Mouse (Mus musculus) heart, postnatal 0 days (tissue): Measurements from ENCODE around the gene Gabrr2. TPM values are rescaled to one million over a fixed set of nuclear protein-coding genes. Genes with fewer than 3 reads are reported as not detected.

Experiments used
- ATAC-seq: fragments of 200-750 bp; cut with Nextera tagmentation; 2 replicates; pipeline ENCODE4 v1.8.0; 2017; ENCODE audit warnings: low read depth, moderate number of reproducible peaks, moderate library complexity; ENCODE audit not compliant: insufficient read depth
- DNase-seq: peaks from one replicate; pipeline ENCODE4 v3.0.0-alpha.2; 2016; ENCODE audit warnings: low spot score
- H3K27ac ChIP-seq: fragments of 300-500 bp; sonication (generic); 2 replicates; pipeline ENCODE4 v1.5.1; 2014; ENCODE audit warnings: low read depth, mild to moderate bottlenecking
- H3K27me3 ChIP-seq: fragments of 300-500 bp; sonication (generic); 2 replicates; pipeline ENCODE4 v1.6.1; 2014; ENCODE audit warnings: low read length, mixed read lengths; ENCODE audit not compliant: control insufficient read depth, insufficient read depth
- H3K36me3 ChIP-seq: fragments of 300-500 bp; sonication (generic); replicated peaks from 2 replicates; pipeline ENCODE4 v1.6.1; 2014; ENCODE audit warnings: low read length, mixed read lengths; ENCODE audit not compliant: control insufficient read depth, insufficient read depth
- H3K4me1 ChIP-seq: fragments of 300-500 bp; sonication (generic); 2 replicates; pipeline ENCODE4 v1.6.1; 2014; ENCODE audit warnings: antibody characterized with exemption; ENCODE audit not compliant: control insufficient read depth, insufficient read depth
- H3K4me2 ChIP-seq: fragments of 300-500 bp; sonication (generic); 2 replicates; pipeline ENCODE4 v1.6.1; 2014; ENCODE audit warnings: low read depth, mild to moderate bottlenecking, low read length, moderate library complexity
- H3K4me3 ChIP-seq: fragments of 300-500 bp; sonication (generic); 2 replicates; pipeline ENCODE4 v1.5.1; 2014; ENCODE audit warnings: low read depth, low read length
- H3K9ac ChIP-seq: fragments of 300-500 bp; sonication (generic); replicated peaks from 2 replicates; pipeline ENCODE4 v1.6.1; 2014; ENCODE audit warnings: low read depth, low read length, mixed read lengths
- H3K9me3 ChIP-seq: fragments of 300-500 bp; sonication (generic); replicated peaks from 2 replicates; pipeline ENCODE4 v1.6.1; 2016; ENCODE audit warnings: low read length; ENCODE audit not compliant: control insufficient read depth
- CTCF ChIP-seq: IDR thresholded peaks from 2 replicates; pipeline ENCODE4 v1.5.1; 2016; ENCODE audit warnings: antibody characterized with exemption, control low read depth, low read depth
- EP300 ChIP-seq: IDR thresholded peaks from 2 replicates; pipeline ENCODE4 v1.6.1; 2016; ENCODE audit warnings: antibody characterized with exemption, low read depth
- WGBS: fragments of 180-500 bp; shearing (Covaris S2); extraction: QIAGEN DNeasy Blood & Tissue Kit; methylation state at CpG from one replicate; pipeline ENCODE4 v1.1.7; 2014; 5-methylcytosine and 5-hydroxymethylcytosine counted together
- polyA plus RNA-seq: library from polyadenylated mRNA; unstranded; fragments of >200 nt; fragmentation: Nextera tagmentation; extraction: Ambion mirVana; gene quantifications from 2 replicates; pipeline ENCODE4 v1.2.1, GENCODE M21; 2015
- total RNA-seq: library from RNA; depleted of rRNA; stranded (reverse); fragments of >200 nt; gene quantifications from 2 replicates; pipeline ENCODE4 v1.2.3, GENCODE M21; 2014; ENCODE audit warnings: low replicate concordance

The Gabrr2 gene
- total and polyA plus RNA-seq, 2 experiments from 2014 or later = not detected

- peak within 1 kb of the TSS; percentile 87 for H3K4me2 ChIP-seq
- DNase-seq (peak; percentile 85), ATAC-seq (peak; percentile 99)
- H3K27me3 ChIP-seq = no peaks in the 10 kb centered on the region
- H3K9me3 ChIP-seq = peaks cover 5% of the 10 kb centered on the region; the same call in 1 of the 2 replicates
- H3K36me3 ChIP-seq = peaks cover 9% of the 10 kb centered on the region
- peak within 1 kb of the TSS; percentile 99 for H3K9ac ChIP-seq
- peaks cover 14% of the 10 kb centered on the region; the same call in 1 of the 2 replicates for H3K4me1 ChIP-seq
- TF ChIP-seq CTCF = no peak
- TF ChIP-seq EP300 = no peak
- H3K4me3 ChIP-seq = peak within 1 kb of the TSS; percentile 80
- WGBS = under 1% methylated on average over 73 of the region's 123 CpGs
- H3K27ac ChIP-seq = peak within 1 kb of the TSS; percentile 99
These were observed 31.4 kb upstream of the Gabrr2 start, which contains the start of gene Ube2j1 for GRCm38 (mm10) chr4:33031195-33031960. Gene Ube2j1 (plus strand): TSS chr4:33031416.

GRCm38 (mm10) chr4:33032045-33032444 lies 30.8 kb upstream of the Gabrr2 start:
- Histone ChIP-seq H3K36me3 (peaks cover 10% of the 10 kb centered on the region), H3K4me1 (peaks cover 14% of the 10 kb centered on the region; the same call in 1 of the 2 replicates), H3K9me3 (peaks cover 5% of the 10 kb centered on the region; the same call in 1 of the 2 replicates), H3K27ac (peak overlapping the region; percentile 99), H3K4me2 (peak overlapping the region; percentile 87), H3K27me3 (no peaks in the 10 kb centered on the region), H3K4me3 (peak overlapping the region; percentile 80), H3K9ac (peak overlapping the region; percentile 99)
- ATAC-seq (no peak), DNase-seq (no peak)
- WGBS = 27% methylated on average over 4 of the region's 4 CpGs
- TF ChIP-seq CTCF (no peak), EP300 (no peak)

GRCm38 (mm10) chr4:33033515-33033914 lies 29.3 kb upstream of the Gabrr2 start:
- Histone ChIP-seq H3K9ac (no peak overlapping the region), H3K27ac (no peak overlapping the region), H3K36me3 (peaks cover 17% of the 10 kb centered on the region), H3K4me1 (peaks cover 14% of the 10 kb centered on the region; the same call in 1 of the 2 replicates), H3K9me3 (peaks cover 5% of the 10 kb centered on the region; the same call in 1 of the 2 replicates), H3K4me2 (no peak overlapping the region), H3K27me3 (no peaks in the 10 kb centered on the region), H3K4me3 (no peak overlapping the region)
- DNase-seq (no peak), ATAC-seq (no peak)
- 51% methylated on average over 6 of the region's 6 CpGs for WGBS
- TF ChIP-seq EP300 (no peak), CTCF (no peak)

- ATAC-seq (no peak), DNase-seq (no peak)
- Histone ChIP-seq H3K4me3 (no peak overlapping the region), H3K4me1 (no peaks in the 10 kb centered on the region), H3K4me2 (no peak overlapping the region), H3K27ac (no peak overlapping the region), H3K9me3 (peaks cover 5% of the 10 kb centered on the region; the same call in 1 of the 2 replicates), H3K9ac (no peak overlapping the region), H3K36me3 (peaks cover 68% of the 10 kb centered on the region), H3K27me3 (no peaks in the 10 kb centered on the region)
- TF ChIP-seq CTCF (no peak), EP300 (no peak)
- 79% methylated on average over 4 of the region's 4 CpGs for WGBS
These were observed 23.0 kb upstream of the Gabrr2 start for GRCm38 (mm10) chr4:33039826-33040225.

- WGBS = 97% methylated on average over 11 of the region's 11 CpGs
- Histone ChIP-seq H3K36me3 (peaks cover 81% of the 10 kb centered on the region), H3K4me2 (no peak overlapping the region), H3K4me1 (no peaks in the 10 kb centered on the region), H3K27ac (no peak overlapping the region), H3K9ac (no peak overlapping the region), H3K4me3 (no peak overlapping the region), H3K9me3 (no peaks in the 10 kb centered on the region), H3K27me3 (no peaks in the 10 kb centered on the region)
- no peak for TF ChIP-seq EP300
- TF ChIP-seq CTCF = no peak
- no peak for DNase-seq
- no peak for ATAC-seq
These were observed 13.2 kb upstream of the Gabrr2 start for GRCm38 (mm10) chr4:33049601-33050000.
